Mouse (Mus musculus): ENCODE measurements at regions not wholly inside any gene's neighbourhood (a gene's known extent, or its start where the extent isn't known, plus 50 kb on each side); places are given as distances from the start of the nearest gene placed in this dataset.

GRCm38 (mm10) chr4:39179445-39179844 lies 270.6 kb upstream of the 1700009N14Rik start:
- no peak for DNase-seq

- no peak for DNase-seq
These were observed 264.4 kb upstream of the 1700009N14Rik start for GRCm38 (mm10) chr4:39185680-39186079.

- no peak for DNase-seq
These were observed 250.9 kb upstream of the 1700009N14Rik start for GRCm38 (mm10) chr4:39199152-39199551.

- DNase-seq = peak in 1 of 2 experiments; percentile 15
These were observed 239.5 kb upstream of the 1700009N14Rik start for GRCm38 (mm10) chr4:39210599-39210998.

All from cerebellum, postnatal 14 days (tissue).